Comparison of ENCODE assay signal across 13 mouse cellular contexts in genomic region chr19:20633876-20634691, GRCm38 (mm10).
DNase-seq lines count a peak whose midpoint lies in the region; ATAC-seq lines count a peak whose summit lies in the region.
"Had no signal": no experiment of that assay in that cellular context is flagged by ENCODE, and none has a peak within 500 bp of the region (broad histone marks: within the 10 kb centered on the region; RNA-seq: fewer than 3 reads in every experiment).

No protein-coding gene starts in this region.

- no peaks in the 10 kb centered on the region for H3K27me3 ChIP-seq in heart, embryonic 10.5 days (ENCODE audit: insufficient read depth, poor library complexity, severe bottlenecking)
- H3K27me3 ChIP-seq in heart, embryonic 16.5 days (ENCODE audit: control insufficient read depth, insufficient read depth, low read length): no peaks in the 10 kb centered on the region
- H3K27me3 ChIP-seq: limb, embryonic 13.5 days had no signal

- 66% methylated on average over 12 of the region's 12 CpGs for WGBS in heart, embryonic 10.5 days
- 69% methylated on average over 12 of the region's 12 CpGs for WGBS in heart, embryonic 16.5 days

- H3K4me2 ChIP-seq in heart, embryonic 16.5 days (ENCODE audit: low read depth, low read length): no peak overlapping the region
- H3K4me2 ChIP-seq: limb, embryonic 13.5 days had no signal

- no peak overlapping the region for H3K27ac ChIP-seq in heart, embryonic 10.5 days
- H3K27ac ChIP-seq in heart, embryonic 16.5 days (ENCODE audit: low read length): no peak overlapping the region
- H3K27ac ChIP-seq: limb, embryonic 13.5 days; macrophage had no signal

- no peak overlapping the region for H3K4me3 ChIP-seq in heart, embryonic 10.5 days
- H3K4me3 ChIP-seq in heart, embryonic 16.5 days (ENCODE audit: low read length): no peak overlapping the region
- H3K4me3 ChIP-seq: limb, embryonic 13.5 days had no signal

- H3K9me3 ChIP-seq in heart, embryonic 10.5 days: no peaks in the 10 kb centered on the region
- H3K9me3 ChIP-seq in heart, embryonic 16.5 days (replicated peaks; ENCODE audit: control insufficient read depth, low read length): no peaks in the 10 kb centered on the region
- H3K9me3 ChIP-seq: limb, embryonic 13.5 days had no signal

- peak; percentile 35 for DNase-seq in heart, adult 8-10 months (ENCODE audit: low spot score)
- DNase-seq in heart, embryonic 10.5 days (ENCODE audit: low spot score): no peak
- DNase-seq in right cerebral cortex, adult 18-20 months: peak; percentile 5
- no peak for DNase-seq in right cerebral cortex, postnatal 4 days
- DNase-seq in skeletal muscle tissue, adult 2 months (ENCODE audit: low read depth, low spot score): peak; percentile 10
- no peak for DNase-seq in cerebellum, adult 8-10 months
- DNase-seq in urinary bladder, postnatal 14 days (ENCODE audit: low spot score): no peak
- DNase-seq: cerebellum, postnatal 25 days; thymus, postnatal 25 days had no signal

- no peak overlapping the region for H3K9ac ChIP-seq in heart, embryonic 16.5 days (ENCODE audit: low read length)
- H3K9ac ChIP-seq: limb, embryonic 13.5 days had no signal

- ATAC-seq in heart, embryonic 16.5 days (replicated peaks; ENCODE audit: extremely low read depth, insufficient read depth, low FRiP score): 0 out of 2 replicates have a peak, but pooled peaks have one; percentile 52
- ATAC-seq: activated CD4-positive, CD25-positive, alpha-beta regulatory T cell, adult 4 months had no signal

- H3K36me3 ChIP-seq in heart, embryonic 10.5 days: no peaks in the 10 kb centered on the region
- H3K36me3 ChIP-seq in heart, embryonic 16.5 days (ENCODE audit: control insufficient read depth, insufficient read depth): no peaks in the 10 kb centered on the region
- H3K36me3 ChIP-seq: limb, embryonic 13.5 days had no signal

- H3K4me1 ChIP-seq in heart, embryonic 10.5 days: no peaks in the 10 kb centered on the region
- H3K4me1 ChIP-seq in heart, embryonic 16.5 days (ENCODE audit: control insufficient read depth, insufficient read depth, low read length): no peaks in the 10 kb centered on the region
- H3K4me1 ChIP-seq: limb, embryonic 13.5 days had no signal

Comparison
In these comparisons a context has a peak if more than half of its experiments do, and no peak if none do; other contexts are left out.
1. DNase-seq: peak in heart, adult 8-10 months (single experiment), right cerebral cortex, adult 18-20 months (single experiment) and skeletal muscle tissue, adult 2 months (single experiment); none in heart, embryonic 10.5 days (single experiment), right cerebral cortex, postnatal 4 days (single experiment), cerebellum, adult 8-10 months (single experiment) and urinary bladder, postnatal 14 days (single experiment).